In genomic region chr4:106232499-106232970, GRCm38 (mm10) we compare ENCODE assay signal across 7 mouse cellular contexts.
DNase-seq lines count a peak whose midpoint lies in the region; ATAC-seq and TF ChIP-seq lines count a peak whose summit lies in the region.

No protein-coding gene starts in this region.

- H3K9ac ChIP-seq in intestine, postnatal 0 days (ENCODE audit: low read depth, low read length), result no peak overlapping the region
- peak overlapping the region; percentile 64 for H3K9ac ChIP-seq in liver, embryonic 13.5 days

- no peak for ATAC-seq in intestine, postnatal 0 days
- ATAC-seq in liver, embryonic 13.5 days (ENCODE audit: low read depth), result peak; percentile 87
- ATAC-seq in activated CD4-positive, CD25-positive, alpha-beta regulatory T cell, adult 4 months, result no peak

- no peaks in the 10 kb centered on the region for H3K9me3 ChIP-seq in intestine, postnatal 0 days (ENCODE audit: control insufficient read depth)
- no peaks in the 10 kb centered on the region for H3K9me3 ChIP-seq in liver, embryonic 13.5 days (replicated peaks)

- TF ChIP-seq POLR2A in cerebellum, adult 2 months (IDR thresholded peaks at IDR 0.05; ENCODE audit: borderline replicate concordance, insufficient read depth, low read length), result no peak

- H3K4me3 ChIP-seq in cerebellum, adult 2 months (replicated peaks; ENCODE audit: insufficient read depth, low read depth, low read length), result no peak overlapping the region
- H3K4me3 ChIP-seq in intestine, postnatal 0 days (ENCODE audit: low read depth, low read length), result no peak overlapping the region
- 0 out of 2 replicates have a peak overlapping the region, but pooled peaks have one; percentile 2 for H3K4me3 ChIP-seq in liver, embryonic 13.5 days (replicated peaks)

- H3K27ac ChIP-seq in cerebellum, adult 2 months (ENCODE audit: insufficient read depth, low read length), result peak overlapping the region; percentile 60; the same call in 1 of the 2 replicates
- no peak overlapping the region for H3K27ac ChIP-seq in intestine, postnatal 0 days (ENCODE audit: low read depth, low read length)
- peak overlapping the region; percentile 85 for H3K27ac ChIP-seq in liver, embryonic 13.5 days

- H3K4me2 ChIP-seq in intestine, postnatal 0 days (replicated peaks; ENCODE audit: low read depth), result 0 out of 2 replicates have a peak overlapping the region, but pooled peaks have one; percentile 6
- H3K4me2 ChIP-seq in liver, embryonic 13.5 days, result peak overlapping the region; percentile 39

- no peaks in the 10 kb centered on the region for H3K36me3 ChIP-seq in intestine, postnatal 0 days (ENCODE audit: control insufficient read depth, insufficient read depth)
- H3K36me3 ChIP-seq in liver, embryonic 13.5 days, result no peaks in the 10 kb centered on the region

- WGBS in cerebellum, adult 2 months, result 32% methylated on average over 9 of the region's 9 CpGs
- WGBS in intestine, postnatal 0 days, result 29% methylated on average over 9 of the region's 9 CpGs
- 5% methylated on average over 9 of the region's 9 CpGs for WGBS in liver, embryonic 13.5 days (ENCODE audit: insufficient replicate concordance)

- TF ChIP-seq CTCF in cerebellum, adult 2 months (IDR thresholded peaks at IDR 0.05; ENCODE audit: borderline replicate concordance, insufficient read depth, low read depth, low read length), result no peak
- no peak for TF ChIP-seq CTCF in intestine, postnatal 0 days (IDR thresholded peaks at IDR 0.05; ENCODE audit: low read depth)

- no peaks in the 10 kb centered on the region for H3K27me3 ChIP-seq in cerebellum, adult 2 months (ENCODE audit: control insufficient read depth, insufficient read depth, low read length)
- H3K27me3 ChIP-seq in intestine, postnatal 0 days (replicated peaks; ENCODE audit: control insufficient read depth, insufficient read depth, low read length), result no peaks in the 10 kb centered on the region
- H3K27me3 ChIP-seq in liver, embryonic 13.5 days, result no peaks in the 10 kb centered on the region

- H3K4me1 ChIP-seq in cerebellum, adult 2 months (ENCODE audit: control insufficient read depth, insufficient read depth, low read length), result no peaks in the 10 kb centered on the region
- H3K4me1 ChIP-seq in intestine, postnatal 0 days (replicated peaks; ENCODE audit: control insufficient read depth, insufficient read depth, low read length), result no peaks in the 10 kb centered on the region
- peaks cover 38% of the 10 kb centered on the region for H3K4me1 ChIP-seq in liver, embryonic 13.5 days (replicated peaks)

- DNase-seq in brain, adult 2 months (ENCODE audit: low read depth, low spot score), result peak; percentile 92
- DNase-seq in cerebellum, adult 2 months, result peak; percentile 29 to 67
- DNase-seq in frontal cortex, postnatal 36 days (ENCODE audit: low spot score in 2 of 2), result peak; percentile 44 to 68
- DNase-seq in liver, embryonic 13.5 days, result peak; percentile 45
- DNase-seq in right cerebral cortex, postnatal 25 days, result peak; percentile 48
